Mouse (Mus musculus) ES-Bruce4 (cell line): ENCODE data around the gene Man1a2.

Experiments used
- CTCF ChIP-seq: IDR thresholded peaks from one replicate; pipeline ENCODE4 v1.8.1; 2011; ENCODE audit warnings: low read depth, low read length
- EP300 ChIP-seq: IDR thresholded peaks from 2 replicates; pipeline ENCODE4 v1.6.1; 2011; ENCODE audit warnings: low read depth, low read length; ENCODE audit not compliant: insufficient read depth
- POLR2A ChIP-seq: IDR thresholded peaks from one replicate; pipeline ENCODE4 v1.8.1; 2011; ENCODE audit warnings: low read length; ENCODE audit not compliant: insufficient read depth

- TF ChIP-seq CTCF (no peak), EP300 (no peak), POLR2A (no peak)
Measured at GRCm38 (mm10) chr3:100536686-100537085, 148.6 kb downstream of the Man1a2 start.
